ENCODE assay signal across 21 mouse cellular contexts in the genomic region with DNA sequence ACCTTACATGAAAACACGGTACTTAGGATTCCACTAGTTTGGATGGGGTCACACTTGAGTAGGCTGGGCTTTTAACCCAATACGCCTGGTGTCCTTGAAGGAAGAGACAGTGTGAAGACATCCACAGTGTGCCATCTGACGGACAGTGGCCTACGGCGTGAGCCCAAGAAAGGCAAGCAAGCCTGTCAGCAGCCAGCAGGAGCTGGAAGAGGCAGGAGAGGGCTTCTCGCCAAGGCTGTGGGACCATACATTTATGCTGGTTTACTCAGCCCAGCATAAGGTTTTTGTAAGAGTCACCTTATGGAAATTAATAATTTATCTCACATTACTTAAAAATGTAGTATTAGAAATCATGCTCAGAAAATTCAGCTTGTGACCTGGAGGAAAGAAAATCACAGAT. TPM values are rescaled to one million over a fixed set of nuclear protein-coding genes. Genes with fewer than 3 reads are reported as not detected.
DNase-seq lines count a peak whose midpoint lies in the region; TF ChIP-seq lines count a peak whose summit lies in the region.
"Had no signal": no experiment of that assay in that cellular context is flagged by ENCODE, and none has a peak within 500 bp of the region (broad histone marks: within the 10 kb centered on the region; RNA-seq: fewer than 3 reads in every experiment).

No protein-coding gene starts in this region.

- H3ac ChIP-seq in C2C12 (ENCODE audit: control insufficient read depth, insufficient read length, low read depth): peak overlapping the region; percentile 1

- H3K27ac ChIP-seq in embryonic fibroblast, embryonic 13.5 days (ENCODE audit: insufficient read depth, low read length): peak overlapping the region; percentile 1; the same call in 1 of the 2 replicates
- H3K27ac ChIP-seq: embryonic facial prominence, embryonic 10.5 days; embryonic facial prominence, embryonic 12.5 days; forebrain, embryonic 10.5 days; forebrain, embryonic 12.5 days had no signal

- no peak for TF ChIP-seq CTCF in C2C12 (IDR thresholded peaks at IDR 0.05; ENCODE audit: control insufficient read depth, insufficient read depth, insufficient read length)
- no peak for TF ChIP-seq CTCF in embryonic fibroblast, embryonic 13.5 days (IDR thresholded peaks at IDR 0.05; ENCODE audit: borderline replicate concordance, insufficient read depth, low read length)

- peaks cover 7% of the 10 kb centered on the region for H3K4me1 ChIP-seq in embryonic fibroblast, embryonic 13.5 days (ENCODE audit: control insufficient read depth, insufficient read depth, low read length)
- H3K4me1 ChIP-seq: embryonic facial prominence, embryonic 12.5 days had no signal

- no peaks in the 10 kb centered on the region for H3K27me3 ChIP-seq in C2C12 (ENCODE audit: control insufficient read depth, insufficient read depth, insufficient read length)
- H3K27me3 ChIP-seq: embryonic facial prominence, embryonic 12.5 days; forebrain, embryonic 12.5 days; Patski had no signal

- DNase-seq in cerebellum, postnatal 14 days: peak; percentile 50 to 57
- DNase-seq in cerebellum, postnatal 36 days: no peak
- DNase-seq in 3T3-L1 (ENCODE audit: low read depth, low spot score): peak; percentile 29
- no peak for DNase-seq in kidney, adult 11 months
- DNase-seq in spleen, postnatal 4 days (ENCODE audit: low spot score in 2 of 2): no peak
- DNase-seq in spleen, postnatal 36 days (ENCODE audit: low spot score in 2 of 2): no peak
- DNase-seq: adrenal gland, adult 8-10 months; adrenal gland, postnatal 14 days; adrenal gland, postnatal 36 days; B cell, adult 2 months; cerebellum, adult 11-12 months; cerebellum, adult 2 months; cerebellum, adult 9-10 months had no signal

- no peaks in the 10 kb centered on the region for H3K79me3 ChIP-seq in C2C12 (ENCODE audit: low read depth)

- H3K79me2 ChIP-seq in C2C12 (ENCODE audit: control insufficient read depth, insufficient read depth): no peaks in the 10 kb centered on the region

- TF ChIP-seq POLR2A in embryonic fibroblast, embryonic 13.5 days (IDR thresholded peaks at IDR 0.05; ENCODE audit: low read depth, low read length): no peak

- no peaks in the 10 kb centered on the region for H3K36me3 ChIP-seq in C2C12 (ENCODE audit: control insufficient read depth, insufficient read depth)
- H3K36me3 ChIP-seq: embryonic facial prominence, embryonic 10.5 days; embryonic facial prominence, embryonic 12.5 days; forebrain, embryonic 10.5 days; forebrain, embryonic 12.5 days had no signal

- H3K4me3 ChIP-seq in C2C12 (ENCODE audit: insufficient read depth, poor library complexity, severe bottlenecking): no peak overlapping the region
- no peak overlapping the region for H3K4me3 ChIP-seq in embryonic fibroblast, embryonic 13.5 days (ENCODE audit: insufficient read depth, low read length)
- H3K4me3 ChIP-seq: embryonic facial prominence, embryonic 10.5 days; embryonic facial prominence, embryonic 12.5 days; erythroblast, embryonic 14.5 days; forebrain, embryonic 10.5 days; forebrain, embryonic 12.5 days had no signal

TF ChIP-seq in C2C12, 6 proteins besides CTCF, POLR2A, EP300 and RAD21:
- TF ChIP-seq MYOD1 (IDR thresholded peaks at IDR 0.05; ENCODE audit: control insufficient read depth, insufficient read length, low read depth) (no peak), MAX (IDR thresholded peaks at IDR 0.05) (peak; percentile 21), CEBPB (IDR thresholded peaks at IDR 0.05; ENCODE audit: low read depth) (no peak), FOSL1 (IDR thresholded peaks at IDR 0.05; ENCODE audit: insufficient read depth, low read length, poor library complexity, severe bottlenecking) (no peak)

RNA-seq across cellular contexts. Expression of gene Map4k4, which starts 10.7 kb away (rescaled TPM):
- 141 TPM for polyA plus RNA-seq in C2C12 (2012; fragmentation: generic; extraction: Trizol)
- polyA plus RNA-seq in embryonic fibroblast, embryonic 13.5 days (2011; ENCODE audit: insufficient read length, low read depth, missing spikeins): 259 and 286 TPM in 2 replicates

Comparison
In these comparisons a context has a peak if more than half of its experiments do, and no peak if none do; other contexts are left out.
1. DNase-seq: peak in cerebellum, postnatal 14 days (2 of 2) and 3T3-L1 (single experiment); none in cerebellum, postnatal 36 days (0 of 2), kidney, adult 11 months (single experiment), spleen, postnatal 4 days (0 of 2) and spleen, postnatal 36 days (0 of 2).